Mouse (Mus musculus) midbrain, postnatal 0 days (tissue): ENCODE measurements around the gene Olfr1023. TPM values are rescaled to one million over a fixed set of nuclear protein-coding genes. Genes with fewer than 3 reads are reported as not detected.

Experiments used
- ATAC-seq: fragments of 200-750 bp; cut with Nextera tagmentation; 2 replicates; pipeline ENCODE4 v1.8.0; 2017; ENCODE audit warnings: moderate number of reproducible peaks, mild to moderate bottlenecking, moderate TSS enrichment, moderate library complexity; ENCODE audit not compliant: low FRiP score
- DNase-seq: peaks from one replicate; pipeline ENCODE4 v3.0.0-alpha.2; 2015; ENCODE audit warnings: low spot score
- H3K27ac ChIP-seq: fragments of 300-500 bp; sonication (generic); 2 replicates; pipeline ENCODE4 v1.5.1; 2014; ENCODE audit warnings: low read depth, mild to moderate bottlenecking, low read length, mixed read lengths
- H3K27me3 ChIP-seq: fragments of 300-500 bp; sonication (generic); 2 replicates; pipeline ENCODE4 v1.6.1; 2014; ENCODE audit warnings: low read length, control low read depth, mixed read lengths; ENCODE audit not compliant: insufficient read depth
- H3K36me3 ChIP-seq: fragments of 300-500 bp; sonication (generic); 2 replicates; pipeline ENCODE4 v1.6.1; 2014; ENCODE audit warnings: low read length, control low read depth, mixed read lengths; ENCODE audit not compliant: insufficient read depth
- H3K4me1 ChIP-seq: fragments of 300-500 bp; sonication (generic); 2 replicates; pipeline ENCODE4 v1.6.1; 2014; ENCODE audit warnings: mild to moderate bottlenecking, control low read depth, antibody characterized with exemption, low read length, mixed read lengths; ENCODE audit not compliant: insufficient read depth
- H3K4me2 ChIP-seq: fragments of 300-500 bp; sonication (generic); 2 replicates; pipeline ENCODE4 v1.6.1; 2014; ENCODE audit warnings: low read depth, mild to moderate bottlenecking, low read length, mixed read lengths; ENCODE audit not compliant: poor library complexity, severe bottlenecking
- H3K4me3 ChIP-seq: fragments of 300-500 bp; sonication (generic); 2 replicates; pipeline ENCODE4 v1.5.1; 2014; ENCODE audit warnings: low read depth, mild to moderate bottlenecking, low read length, moderate library complexity
- H3K9ac ChIP-seq: fragments of 300-500 bp; sonication (generic); replicated peaks from 2 replicates; pipeline ENCODE4 v1.6.1; 2014; ENCODE audit warnings: mild to moderate bottlenecking, low read length, moderate library complexity, mixed read lengths; ENCODE audit not compliant: poor library complexity, severe bottlenecking
- H3K9me3 ChIP-seq: fragments of 300-500 bp; sonication (generic); 2 replicates; pipeline ENCODE4 v1.6.1; 2016; ENCODE audit warnings: low read length, control low read depth
- CTCF ChIP-seq: IDR thresholded peaks from 2 replicates; pipeline ENCODE4 v1.5.1; 2016; ENCODE audit warnings: antibody characterized with exemption, mild to moderate bottlenecking
- WGBS: fragments of 180-500 bp; shearing (Covaris S2); extraction: QIAGEN DNeasy Blood & Tissue Kit; methylation state at CpG from one replicate; pipeline ENCODE4 v1.1.7; 2014; 5-methylcytosine and 5-hydroxymethylcytosine counted together
- polyA plus RNA-seq: library from polyadenylated mRNA; unstranded; fragments of >200 nt; fragmentation: Nextera tagmentation; extraction: Ambion mirVana; gene quantifications from 2 replicates; pipeline ENCODE4 v1.2.1, GENCODE M21; 2015
- total RNA-seq: library from RNA; depleted of rRNA; stranded (reverse); fragments of >200 nt; gene quantifications from 2 replicates; pipeline ENCODE4 v1.2.3, GENCODE M21; 2014; rRNA removed

Gene Olfr1023
- total and polyA plus RNA-seq, 2 experiments from 2014 or later, result not detected

DNA sequence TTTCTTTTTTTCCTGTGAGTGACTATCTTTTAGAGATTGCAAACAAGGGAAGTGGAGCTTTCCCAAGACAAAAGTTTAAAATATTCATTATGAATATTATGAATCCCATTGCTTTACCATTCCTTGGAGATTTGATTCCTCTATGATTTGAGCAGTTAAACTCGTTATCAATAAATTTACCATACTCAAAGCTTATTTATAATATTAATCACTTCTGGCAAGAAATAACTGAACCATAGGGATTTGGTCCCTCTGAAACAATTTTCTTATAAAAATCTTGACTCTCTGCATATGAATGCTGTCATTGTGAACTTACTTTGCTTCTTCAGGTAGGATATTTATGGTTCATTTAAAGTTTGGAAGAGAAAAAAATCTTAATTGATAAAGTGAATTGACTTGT, 29.5 kb downstream of the Olfr1023 start, which contains the start of gene Olfr1025-ps1:
TSS of gene Olfr1025-ps1 (plus strand) at position 301 of the 400 bp plus-strand sequence.
- ATAC-seq, result no peak
- Histone ChIP-seq H3K4me1 (no peaks in the 10 kb centered on the region), H3K4me2 (no peak within 1 kb of the TSS), H3K36me3 (no peaks in the 10 kb centered on the region), H3K9me3 (no peaks in the 10 kb centered on the region), H3K4me3 (no peak within 1 kb of the TSS), H3K9ac (no peak within 1 kb of the TSS), H3K27me3 (no peaks in the 10 kb centered on the region), H3K27ac (no peak within 1 kb of the TSS)
- no peak for TF ChIP-seq CTCF
- WGBS, result 45% methylated on average over 1 of the region's 1 CpGs
- no peak for DNase-seq

DNA sequence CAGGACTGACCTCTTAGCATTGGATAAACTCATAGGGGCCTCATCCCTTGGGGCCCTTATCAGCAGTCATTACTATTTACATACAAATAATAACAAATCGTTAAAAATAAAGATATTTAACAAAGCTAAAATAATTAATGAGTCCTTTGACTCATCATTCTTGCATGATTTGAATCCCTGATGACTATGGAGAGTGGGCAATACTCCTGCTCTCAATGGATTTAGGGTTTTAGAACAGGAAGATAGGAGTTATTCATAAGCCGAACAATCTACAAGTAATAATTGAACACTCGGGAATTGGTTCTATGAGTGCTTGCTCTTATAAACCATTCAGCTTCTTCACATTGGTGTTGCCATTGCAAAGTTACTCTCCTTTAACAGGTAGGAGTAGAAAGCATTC, 35.8 kb downstream of the Olfr1023 start, which contains the start of gene Olfr1026:
TSS of gene Olfr1026 (plus strand) at position 301 of the 400 bp plus-strand sequence.
- H3K9ac ChIP-seq, result no peak within 1 kb of the TSS
- no peaks in the 10 kb centered on the region for H3K9me3 ChIP-seq
- no peaks in the 10 kb centered on the region for H3K27me3 ChIP-seq
- ATAC-seq, result no peak
- H3K4me2 ChIP-seq, result no peak within 1 kb of the TSS
- H3K27ac ChIP-seq, result no peak within 1 kb of the TSS
- H3K36me3 ChIP-seq, result no peaks in the 10 kb centered on the region
- no peak for TF ChIP-seq CTCF
- H3K4me3 ChIP-seq, result no peak within 1 kb of the TSS
- WGBS, result 88% methylated on average over 3 of the region's 3 CpGs
- no peak for DNase-seq
- no peaks in the 10 kb centered on the region for H3K4me1 ChIP-seq

Other genes starting within 250 kb of the Olfr1023 start
- not detected in 2 replicates for gene Olfr1002, start 234.9 kb upstream of the Olfr1023 start, total RNA-seq
- not detected in 2 replicates for gene Olfr1002, start 234.9 kb upstream of the Olfr1023 start, polyA plus RNA-seq
- gene Olfr154, start 221.2 kb upstream of the Olfr1023 start, total RNA-seq, result not detected in 2 replicates
- not detected in 2 replicates for gene Olfr154, start 221.2 kb upstream of the Olfr1023 start, polyA plus RNA-seq
- gene Olfr1006, start 206.9 kb upstream of the Olfr1023 start, total RNA-seq, result not detected in 2 replicates
- not detected in 2 replicates for gene Olfr1006, start 206.9 kb upstream of the Olfr1023 start, polyA plus RNA-seq
- gene Olfr1008, start 196.2 kb upstream of the Olfr1023 start, total RNA-seq, result not detected in 2 replicates
- gene Olfr1008, start 196.2 kb upstream of the Olfr1023 start, polyA plus RNA-seq, result not detected in 2 replicates
- gene Olfr1009, start 170.2 kb upstream of the Olfr1023 start, total RNA-seq, result not detected in 2 replicates
- gene Olfr1009, start 170.2 kb upstream of the Olfr1023 start, polyA plus RNA-seq, result not detected in 2 replicates
- gene Olfr1012, start 122.9 kb upstream of the Olfr1023 start, total RNA-seq, result not detected in 2 replicates
- gene Olfr1012, start 122.9 kb upstream of the Olfr1023 start, polyA plus RNA-seq, result not detected in 2 replicates
- gene Olfr1013, start 118.5 kb upstream of the Olfr1023 start, total RNA-seq, result not detected in 2 replicates
- not detected in 2 replicates for gene Olfr1013, start 118.5 kb upstream of the Olfr1023 start, polyA plus RNA-seq
- gene Olfr1014, start 112.9 kb upstream of the Olfr1023 start, total RNA-seq, result not detected in 2 replicates
- gene Olfr1014, start 112.9 kb upstream of the Olfr1023 start, polyA plus RNA-seq, result not detected in 2 replicates
- gene Olfr1015, start 103.6 kb upstream of the Olfr1023 start, total RNA-seq, result not detected in 2 replicates
- not detected in 2 replicates for gene Olfr1015, start 103.6 kb upstream of the Olfr1023 start, polyA plus RNA-seq
- gene Olfr1016, start 83.1 kb upstream of the Olfr1023 start, total RNA-seq, result not detected in 2 replicates
- not detected in 2 replicates for gene Olfr1016, start 83.1 kb upstream of the Olfr1023 start, polyA plus RNA-seq
- gene Olfr1018, start 67.2 kb upstream of the Olfr1023 start, total RNA-seq, result not detected in 2 replicates
- not detected in 2 replicates for gene Olfr1018, start 67.2 kb upstream of the Olfr1023 start, polyA plus RNA-seq
- gene Olfr1019, start 40.2 kb upstream of the Olfr1023 start, total RNA-seq, result 0.93 TPM in 1 of 2 replicates, not detected in the other
- not detected in 2 replicates for gene Olfr1019, start 40.2 kb upstream of the Olfr1023 start, polyA plus RNA-seq
- not detected in 2 replicates for gene Olfr1020, start 38.6 kb upstream of the Olfr1023 start, total RNA-seq
- not detected in 2 replicates for gene Olfr1020, start 38.6 kb upstream of the Olfr1023 start, polyA plus RNA-seq
- gene Olfr1022, start 17.0 kb upstream of the Olfr1023 start, total RNA-seq, result not detected in 2 replicates
- not detected in 2 replicates for gene Olfr1022, start 17.0 kb upstream of the Olfr1023 start, polyA plus RNA-seq
- not detected in 2 replicates for gene Olfr1024, start 19.4 kb downstream of the Olfr1023 start, total RNA-seq
- not detected in 2 replicates for gene Olfr1024, start 19.4 kb downstream of the Olfr1023 start, polyA plus RNA-seq
- not detected in 2 replicates for gene Olfr1025-ps1, start 29.6 kb downstream of the Olfr1023 start, total RNA-seq
- gene Olfr1025-ps1, start 29.6 kb downstream of the Olfr1023 start, polyA plus RNA-seq, result 0.11 TPM in 1 of 2 replicates, not detected in the other
- gene Olfr1026, start 35.9 kb downstream of the Olfr1023 start, total RNA-seq, result not detected in 2 replicates
- gene Olfr1026, start 35.9 kb downstream of the Olfr1023 start, polyA plus RNA-seq, result not detected in 2 replicates
- gene Olfr1028, start 64.8 kb downstream of the Olfr1023 start, total RNA-seq, result not detected in 2 replicates
- gene Olfr1028, start 64.8 kb downstream of the Olfr1023 start, polyA plus RNA-seq, result not detected in 2 replicates
- gene Olfr1029, start 88.3 kb downstream of the Olfr1023 start, total RNA-seq, result not detected in 2 replicates
- gene Olfr1029, start 88.3 kb downstream of the Olfr1023 start, polyA plus RNA-seq, result not detected in 2 replicates
- gene Olfr1030, start 93.6 kb downstream of the Olfr1023 start, total RNA-seq, result not detected in 2 replicates
- gene Olfr1030, start 93.6 kb downstream of the Olfr1023 start, polyA plus RNA-seq, result not detected in 2 replicates
- gene Olfr1031, start 104.7 kb downstream of the Olfr1023 start, total RNA-seq, result not detected in 2 replicates
- gene Olfr1031, start 104.7 kb downstream of the Olfr1023 start, polyA plus RNA-seq, result not detected in 2 replicates
- gene Olfr1032, start 119.9 kb downstream of the Olfr1023 start, total RNA-seq, result not detected in 2 replicates
- not detected in 2 replicates for gene Olfr1032, start 119.9 kb downstream of the Olfr1023 start, polyA plus RNA-seq
- 0.11 and 0.24 TPM in 2 replicates for gene Olfr1033, start 135.0 kb downstream of the Olfr1023 start, total RNA-seq
- not detected in 2 replicates for gene Olfr1033, start 135.0 kb downstream of the Olfr1023 start, polyA plus RNA-seq
- gene Olfr1034, start 160.2 kb downstream of the Olfr1023 start, total RNA-seq, result 0.19 TPM in 1 of 2 replicates, not detected in the other
- gene Olfr1034, start 160.2 kb downstream of the Olfr1023 start, polyA plus RNA-seq, result not detected in 2 replicates
- gene Olfr1036, start 188.4 kb downstream of the Olfr1023 start, total RNA-seq, result not detected in 2 replicates
- gene Olfr1036, start 188.4 kb downstream of the Olfr1023 start, polyA plus RNA-seq, result not detected in 2 replicates
- gene Olfr1037, start 201.7 kb downstream of the Olfr1023 start, total RNA-seq, result not detected in 2 replicates
- not detected in 2 replicates for gene Olfr1037, start 201.7 kb downstream of the Olfr1023 start, polyA plus RNA-seq